Mouse (Mus musculus): ENCODE results near the gene Tead3. TPM values are rescaled to one million over a fixed set of nuclear protein-coding genes. Genes with fewer than 3 reads are reported as not detected.
A peak's percentile ranks its signal among the peaks of the same experiment; 100 is the strongest.
"Not testable (repeated sequence)": the region's sequence is repeated elsewhere in the genome, so short reads cannot be mapped to it uniquely, and the experiment has no call there.

Gene Tead3
- polyA plus RNA-seq, 1 experiment from 2014 or later = 5.3 TPM

DNA sequence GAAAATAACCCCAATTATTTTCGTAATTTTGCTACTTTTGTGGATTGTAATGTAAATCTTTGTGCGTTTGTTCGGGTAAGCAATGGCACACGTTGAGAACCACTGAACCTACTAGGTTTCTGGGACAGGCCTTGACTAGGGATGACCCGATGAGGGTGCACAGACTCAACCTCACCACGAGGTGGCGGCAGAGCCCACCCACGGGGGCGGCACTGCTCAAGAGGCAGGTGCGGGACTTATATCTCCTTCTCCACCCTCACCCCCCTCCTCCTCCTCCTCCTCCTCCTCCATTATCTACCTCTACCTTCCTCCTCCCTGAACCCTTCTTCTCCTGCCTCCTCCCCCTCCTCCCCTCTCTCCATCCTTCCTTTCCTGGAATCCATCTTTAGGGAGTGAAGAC is 23.2 kb upstream of the Tead3 start:
- no peak overlapping the region for H3K4me2 ChIP-seq
- H3K36me3 ChIP-seq = no peaks in the 10 kb centered on the region
- H3K9me3 ChIP-seq (replicated peaks) = no peaks in the 10 kb centered on the region
- H3K9ac ChIP-seq = no peak overlapping the region
- 21% methylated on average over 10 of the region's 10 CpGs for WGBS
- H3K27me3 ChIP-seq = peaks cover 32% of the 10 kb centered on the region
- peaks cover 6% of the 10 kb centered on the region for H3K4me1 ChIP-seq (replicated peaks)
- H3K4me3 ChIP-seq = no peak overlapping the region
- no peak overlapping the region for H3K27ac ChIP-seq
- no peak; the same call in 1 of the 2 replicates for ATAC-seq (replicated peaks; ENCODE audit: insufficient number of reproducible peaks, insufficient read depth, low FRiP score, low read depth)

GRCm38 (mm10) chr17:28371941-28372340 is 21.3 kb upstream of the Tead3 start:
- Histone ChIP-seq H3K4me2 (no peak overlapping the region), H3K9ac (no peak overlapping the region), H3K27me3 (peaks cover 28% of the 10 kb centered on the region), H3K27ac (no peak overlapping the region), H3K4me1 (replicated peaks) (peaks cover 9% of the 10 kb centered on the region), H3K36me3 (no peaks in the 10 kb centered on the region), H3K9me3 (replicated peaks) (no peaks in the 10 kb centered on the region), H3K4me3 (no peak overlapping the region)
- ATAC-seq (replicated peaks; ENCODE audit: insufficient number of reproducible peaks, insufficient read depth, low FRiP score, low read depth) = no peak
- 69% methylated on average over 1 of the region's 1 CpGs for WGBS

DNA sequence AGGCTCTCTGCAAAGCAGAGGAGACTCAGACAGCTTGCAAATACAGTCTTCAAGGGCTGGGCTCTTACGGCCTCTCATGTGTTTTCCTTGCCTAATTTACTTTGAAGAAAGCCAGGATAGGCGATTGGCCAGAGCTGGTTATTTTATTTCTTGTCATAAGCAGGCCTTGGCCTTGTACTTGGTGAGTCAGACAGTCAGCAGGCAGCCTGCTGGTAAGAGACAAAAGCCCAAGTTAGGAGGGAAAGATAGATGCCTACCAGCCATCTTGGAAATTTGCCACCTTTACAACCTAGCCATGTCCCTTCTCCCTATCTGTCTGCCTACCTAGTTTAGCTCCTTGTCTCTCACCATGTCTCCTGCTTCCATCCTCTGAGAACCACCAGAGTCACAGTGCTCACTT is 20.7 kb upstream of the Tead3 start:
- ATAC-seq (replicated peaks; ENCODE audit: insufficient number of reproducible peaks, insufficient read depth, low FRiP score, low read depth) = no peak
- H3K4me1 ChIP-seq (replicated peaks) = peaks cover 9% of the 10 kb centered on the region
- no peak overlapping the region for H3K27ac ChIP-seq
- peaks cover 26% of the 10 kb centered on the region for H3K27me3 ChIP-seq
- H3K4me2 ChIP-seq = no peak overlapping the region
- no peak overlapping the region for H3K4me3 ChIP-seq
- 62% methylated on average over 2 of the region's 2 CpGs for WGBS
- H3K36me3 ChIP-seq = no peaks in the 10 kb centered on the region
- H3K9me3 ChIP-seq (replicated peaks) = no peaks in the 10 kb centered on the region
- H3K9ac ChIP-seq = no peak overlapping the region

GRCm38 (mm10) chr17:28369056-28369455 is 18.4 kb upstream of the Tead3 start:
- Histone ChIP-seq H3K36me3 (no peaks in the 10 kb centered on the region), H3K9ac (no peak overlapping the region), H3K4me3 (no peak overlapping the region), H3K27ac (no peak overlapping the region), H3K9me3 (replicated peaks) (no peaks in the 10 kb centered on the region), H3K4me2 (no peak overlapping the region), H3K4me1 (replicated peaks) (peaks cover 12% of the 10 kb centered on the region), H3K27me3 (peaks cover 21% of the 10 kb centered on the region)
- no peak for ATAC-seq (replicated peaks; ENCODE audit: insufficient number of reproducible peaks, insufficient read depth, low FRiP score, low read depth)
- 64% methylated on average over 5 of the region's 5 CpGs for WGBS

- H3K36me3 ChIP-seq = no peaks in the 10 kb centered on the region
- no peak overlapping the region for H3K9ac ChIP-seq
- H3K4me2 ChIP-seq = 0 out of 2 replicates have a peak overlapping the region, but pooled peaks have one; percentile 1
- ATAC-seq (replicated peaks; ENCODE audit: insufficient number of reproducible peaks, insufficient read depth, low FRiP score, low read depth) = no peak
- peaks cover 18% of the 10 kb centered on the region for H3K4me1 ChIP-seq (replicated peaks)
- H3K4me3 ChIP-seq = no peak overlapping the region
- H3K9me3 ChIP-seq (replicated peaks) = no peaks in the 10 kb centered on the region
- H3K27ac ChIP-seq = no peak overlapping the region
- WGBS = 3% methylated on average over 13 of the region's 13 CpGs
- H3K27me3 ChIP-seq = peaks cover 21% of the 10 kb centered on the region
These were observed 17.8 kb upstream of the Tead3 start for GRCm38 (mm10) chr17:28368449-28368848.

DNA sequence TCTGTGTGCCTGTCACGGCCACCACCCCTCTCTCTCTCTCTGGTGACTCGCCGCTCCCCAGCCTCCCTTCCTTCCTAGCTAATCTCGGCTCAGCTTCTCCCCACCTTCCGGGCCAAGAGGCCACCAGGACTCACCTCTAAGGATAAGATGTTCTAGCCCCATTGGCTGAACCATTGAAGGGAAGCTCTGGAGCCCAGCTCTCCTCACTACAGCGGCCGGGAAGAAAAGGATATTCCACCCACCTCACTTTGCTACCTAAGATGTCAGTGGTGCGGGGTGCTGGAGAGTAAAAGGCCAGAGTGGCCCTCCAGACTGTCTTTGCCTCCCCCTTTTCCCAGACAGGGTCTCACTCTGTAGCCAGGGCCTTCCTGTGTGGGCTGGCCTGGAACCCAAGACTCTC is 14.5 kb upstream of the Tead3 start, which contains the start of gene Tulp1:
Gene Tulp1, minus strand, starts transcription at position 101 of the 400 bp plus-strand sequence.
- no peaks in the 10 kb centered on the region for H3K9me3 ChIP-seq (replicated peaks)
- 34% methylated on average over 8 of the region's 8 CpGs for WGBS
- peak within 1 kb of the TSS; percentile 45 for H3K4me3 ChIP-seq
- peaks cover 29% of the 10 kb centered on the region for H3K4me1 ChIP-seq (replicated peaks)
- H3K27me3 ChIP-seq = peaks cover 50% of the 10 kb centered on the region
- no peak within 1 kb of the TSS for H3K27ac ChIP-seq
- H3K36me3 ChIP-seq = no peaks in the 10 kb centered on the region
- no peak for ATAC-seq (replicated peaks; ENCODE audit: insufficient number of reproducible peaks, insufficient read depth, low FRiP score, low read depth)
- H3K9ac ChIP-seq = no peak within 1 kb of the TSS; the same call in 1 of the 2 replicates
- peak within 1 kb of the TSS; percentile 57 for H3K4me2 ChIP-seq

DNA sequence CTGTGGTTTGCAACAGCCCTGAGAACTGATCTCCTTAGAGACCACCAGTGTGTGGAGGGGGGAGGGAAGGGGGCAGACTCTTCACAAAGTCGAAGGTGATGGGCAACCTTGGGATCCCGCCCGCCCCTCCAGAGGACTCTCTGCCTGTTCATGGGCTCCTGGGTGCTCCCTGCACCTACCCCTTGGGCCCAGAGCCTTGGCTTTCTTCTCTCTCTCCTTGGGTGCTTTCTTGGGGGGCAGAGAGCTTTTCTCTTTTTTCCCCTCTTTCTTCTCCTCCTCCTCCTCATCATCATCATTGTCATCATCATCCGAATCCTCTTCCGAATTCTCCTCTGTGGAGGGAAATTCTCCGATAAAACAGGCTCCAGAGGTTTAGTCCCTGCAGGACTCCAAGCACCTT is 12.9 kb upstream of the Tead3 start:
- H3K27ac ChIP-seq = no peak overlapping the region
- ATAC-seq (replicated peaks; ENCODE audit: insufficient number of reproducible peaks, insufficient read depth, low FRiP score, low read depth) = no peak
- WGBS = 23% methylated on average over 6 of the region's 6 CpGs
- H3K36me3 ChIP-seq = no peaks in the 10 kb centered on the region
- H3K4me1 ChIP-seq (replicated peaks) = peaks cover 29% of the 10 kb centered on the region
- H3K9me3 ChIP-seq (replicated peaks) = no peaks in the 10 kb centered on the region
- no peak overlapping the region for H3K9ac ChIP-seq
- H3K4me2 ChIP-seq = peak overlapping the region; percentile 65
- H3K27me3 ChIP-seq = peaks cover 65% of the 10 kb centered on the region
- peak overlapping the region; percentile 45; the same call in 1 of the 2 replicates for H3K4me3 ChIP-seq

DNA sequence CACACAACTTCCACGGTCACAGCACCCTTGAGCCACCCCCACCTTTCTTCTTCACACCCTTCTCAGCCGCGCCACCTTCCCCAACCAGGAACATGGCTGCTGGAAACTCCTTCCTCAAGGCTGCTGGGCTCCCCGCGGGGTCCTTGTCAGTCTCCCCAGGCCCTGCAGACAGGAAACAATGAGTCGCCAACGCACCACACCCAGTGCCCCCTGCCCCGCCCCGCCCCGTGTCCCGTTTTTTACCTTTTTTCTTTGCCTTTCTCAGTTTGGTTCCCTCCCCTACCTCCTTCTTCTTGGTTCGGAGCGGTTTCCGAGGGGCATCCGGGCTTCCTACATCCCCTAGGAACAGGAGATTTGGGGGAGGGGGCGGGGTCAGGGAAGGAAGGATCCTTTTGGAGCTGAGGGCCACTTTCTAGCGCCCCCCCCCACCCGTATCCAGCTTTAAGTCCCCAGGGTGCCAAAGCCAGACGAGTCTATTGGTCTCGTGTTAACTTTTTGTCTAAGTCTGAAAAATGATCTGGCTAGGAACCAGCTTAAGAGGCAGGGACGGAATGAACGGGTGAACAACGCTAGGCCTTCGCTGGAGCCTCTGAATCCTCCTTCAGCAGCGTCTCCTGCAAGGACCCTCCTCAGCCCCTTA is 12.2 kb upstream of the Tead3 start:
- no peak overlapping the region for H3K27ac ChIP-seq
- H3K4me2 ChIP-seq = peak overlapping the region; percentile 65
- H3K9me3 ChIP-seq (replicated peaks) = no peaks in the 10 kb centered on the region
- peak overlapping the region; percentile 15 for H3K9ac ChIP-seq
- peak overlapping the region; percentile 45 for H3K4me3 ChIP-seq
- peaks cover 70% of the 10 kb centered on the region for H3K27me3 ChIP-seq
- ATAC-seq (replicated peaks; ENCODE audit: insufficient number of reproducible peaks, insufficient read depth, low FRiP score, low read depth) = 0 out of 2 replicates have a peak, but pooled peaks have one; percentile 8
- H3K4me1 ChIP-seq (replicated peaks) = peaks cover 31% of the 10 kb centered on the region
- no peaks in the 10 kb centered on the region for H3K36me3 ChIP-seq
- 4% methylated on average over 25 of the region's 25 CpGs for WGBS

- WGBS = 39% methylated on average over 11 of the region's 11 CpGs
- ATAC-seq (replicated peaks; ENCODE audit: insufficient number of reproducible peaks, insufficient read depth, low FRiP score, low read depth) = no peak
- no peaks in the 10 kb centered on the region for H3K36me3 ChIP-seq
- H3K27ac ChIP-seq = no peak overlapping the region
- H3K4me2 ChIP-seq = peak overlapping the region; percentile 65
- H3K4me1 ChIP-seq (replicated peaks) = peaks cover 31% of the 10 kb centered on the region
- H3K4me3 ChIP-seq = peak overlapping the region; percentile 45
- H3K9ac ChIP-seq = peak overlapping the region; percentile 15; the same call in 1 of the 2 replicates
- peaks cover 72% of the 10 kb centered on the region for H3K27me3 ChIP-seq
- H3K9me3 ChIP-seq (replicated peaks) = no peaks in the 10 kb centered on the region
These were observed 11.5 kb upstream of the Tead3 start for GRCm38 (mm10) chr17:28361921-28362652.

- Histone ChIP-seq H3K27ac (no peak overlapping the region), H3K4me1 (replicated peaks) (peaks cover 36% of the 10 kb centered on the region), H3K9me3 (replicated peaks) (no peaks in the 10 kb centered on the region), H3K4me2 (no peak overlapping the region), H3K27me3 (peaks cover 72% of the 10 kb centered on the region), H3K4me3 (no peak overlapping the region), H3K9ac (no peak overlapping the region), H3K36me3 (no peaks in the 10 kb centered on the region)
- 79% methylated on average over 9 of the region's 9 CpGs for WGBS
- ATAC-seq (replicated peaks; ENCODE audit: insufficient number of reproducible peaks, insufficient read depth, low FRiP score, low read depth) = no peak
These were observed 10.1 kb upstream of the Tead3 start for GRCm38 (mm10) chr17:28360531-28361277.

DNA sequence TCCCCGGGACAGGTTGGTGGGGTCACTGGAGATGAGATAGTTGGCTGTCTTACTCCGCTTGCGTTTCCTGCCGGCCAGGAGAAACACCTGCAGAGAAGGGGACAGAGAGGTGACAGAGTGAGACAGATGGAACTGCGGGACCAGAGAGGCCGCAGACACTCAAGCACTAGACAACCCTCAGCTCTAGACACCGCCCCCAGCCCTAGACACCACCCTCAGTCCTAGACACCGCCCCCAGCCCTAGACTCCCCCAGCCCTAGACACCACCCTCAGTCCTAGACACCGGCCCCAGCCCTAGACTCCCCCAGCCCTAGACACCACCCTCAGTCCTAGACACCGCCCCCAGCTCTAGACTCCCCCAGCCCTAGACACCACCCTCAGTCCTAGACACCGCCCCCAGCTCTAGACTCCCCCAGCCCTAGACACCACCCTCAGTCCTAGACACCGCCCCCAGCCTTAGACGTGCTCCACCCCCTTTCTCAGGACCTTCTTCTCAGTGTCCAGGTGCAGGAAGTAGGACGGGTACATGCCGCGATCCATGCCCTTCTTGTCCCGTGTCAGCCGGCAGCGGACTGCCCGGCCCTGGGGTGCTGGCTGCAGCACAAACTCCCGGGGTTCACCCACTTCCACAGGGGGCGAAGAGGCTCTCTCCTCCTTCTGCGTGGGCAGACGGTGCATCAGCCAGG is 8.1 kb upstream of the Tead3 start:
- ATAC-seq (replicated peaks; ENCODE audit: insufficient number of reproducible peaks, insufficient read depth, low FRiP score, low read depth); H3K9ac ChIP-seq; H3K36me3 ChIP-seq; H3K4me2 ChIP-seq; H3K9me3 ChIP-seq (replicated peaks); H3K27ac ChIP-seq; H3K4me3 ChIP-seq: not testable (repeated sequence)
- H3K4me1 ChIP-seq (replicated peaks) = peaks cover 23% of the 10 kb centered on the region
- peaks cover 60% of the 10 kb centered on the region for H3K27me3 ChIP-seq
- WGBS = 18% methylated on average over 23 of the region's 24 CpGs
